Mouse (Mus musculus): Measurements from ENCODE around the gene Lgals3bp.
"Not testable (repeated sequence)": the region's sequence is repeated elsewhere in the genome, so short reads cannot be mapped to it uniquely, and the experiment has no call there.

Gene Lgals3bp

DNA sequence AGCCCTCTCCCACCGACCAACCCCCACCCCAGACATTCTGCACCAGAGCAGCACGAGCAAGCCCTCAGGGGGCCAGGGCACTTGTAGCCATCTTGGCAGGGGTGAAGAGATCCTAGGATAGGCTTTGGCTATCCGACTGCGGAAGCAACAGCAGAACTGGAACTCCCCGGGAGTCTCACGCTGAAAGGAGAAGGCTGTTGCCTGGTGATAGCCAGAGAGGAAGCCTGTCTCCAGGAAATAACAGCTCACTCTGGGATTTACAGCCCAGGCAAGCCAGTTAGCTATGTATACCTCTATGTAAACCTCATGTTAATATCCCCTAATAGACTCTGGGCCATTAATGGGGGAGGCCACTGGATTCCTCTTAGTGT is 1.3 kb downstream of the Lgals3bp start:
- no peak for DNase-seq (ENCODE audit: low spot score)

DNA sequence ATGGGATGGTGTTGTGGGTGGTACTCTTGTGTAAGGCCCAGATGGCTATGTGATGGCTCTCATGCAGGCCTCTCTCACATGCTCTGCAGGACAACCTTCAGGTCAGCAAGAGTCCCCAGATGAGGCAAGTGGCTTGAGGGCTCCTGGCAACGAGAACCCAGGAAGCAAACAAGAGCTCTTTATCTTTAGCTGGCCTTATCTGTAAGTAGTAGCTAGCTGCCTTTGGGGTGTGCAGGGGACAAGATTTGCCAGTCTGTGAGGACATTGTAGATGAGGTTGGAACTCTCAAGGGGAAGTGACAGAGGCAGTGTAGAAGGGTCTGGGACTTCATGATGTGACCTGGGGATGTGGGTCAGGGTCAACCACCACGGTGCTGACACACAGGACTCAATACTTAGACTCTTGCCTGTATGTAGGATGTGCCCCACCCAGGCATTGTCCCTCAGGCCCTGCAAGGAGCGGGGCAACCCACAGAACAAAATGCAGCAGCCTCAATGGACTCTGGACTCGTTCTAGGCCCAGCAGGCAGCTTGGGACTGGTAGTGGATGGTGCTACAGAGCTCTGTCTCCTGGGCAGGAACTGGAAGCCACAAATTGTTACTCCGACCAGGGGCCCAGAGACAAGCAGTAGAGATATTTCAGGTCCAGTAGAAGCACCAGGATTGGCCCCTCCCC is 1.9 kb downstream of the Lgals3bp start:
- DNase-seq (ENCODE audit: low spot score): no peak

DNA sequence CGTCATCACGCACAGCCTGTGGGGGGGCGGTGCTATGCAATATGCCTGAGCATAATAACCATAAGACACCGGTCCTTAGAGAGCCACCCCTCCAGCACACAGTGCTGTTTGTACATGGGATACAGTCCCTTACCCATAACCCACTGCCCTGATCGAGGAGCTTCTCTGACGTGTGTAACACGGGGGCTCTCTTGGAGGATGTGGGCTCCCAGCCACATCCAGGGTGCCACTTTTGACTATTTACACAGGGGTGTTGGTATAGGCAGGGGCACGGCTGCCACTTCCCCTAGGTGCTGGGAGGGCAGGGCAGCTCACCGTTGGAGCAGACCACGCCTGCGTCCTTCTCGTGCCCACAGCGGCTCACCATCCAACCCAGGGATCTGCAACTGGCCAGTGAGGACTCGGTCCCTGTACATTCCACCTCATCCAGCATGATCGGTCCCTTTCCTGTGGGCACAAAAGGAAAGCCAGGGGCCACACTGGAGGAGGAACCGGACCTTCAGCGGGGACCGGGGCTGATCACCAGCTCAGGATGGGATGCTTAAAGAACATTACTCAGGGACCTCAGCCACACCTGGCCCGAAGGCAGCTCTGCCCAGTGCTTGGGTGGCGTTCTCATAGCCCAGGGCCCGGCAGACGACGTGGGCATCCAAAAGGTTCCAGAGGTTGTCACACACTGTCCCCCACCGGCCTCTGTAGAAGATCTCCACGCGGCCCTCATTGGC is 3.9 kb downstream of the Lgals3bp start:
- no peak for DNase-seq (ENCODE audit: low spot score)

DNA sequence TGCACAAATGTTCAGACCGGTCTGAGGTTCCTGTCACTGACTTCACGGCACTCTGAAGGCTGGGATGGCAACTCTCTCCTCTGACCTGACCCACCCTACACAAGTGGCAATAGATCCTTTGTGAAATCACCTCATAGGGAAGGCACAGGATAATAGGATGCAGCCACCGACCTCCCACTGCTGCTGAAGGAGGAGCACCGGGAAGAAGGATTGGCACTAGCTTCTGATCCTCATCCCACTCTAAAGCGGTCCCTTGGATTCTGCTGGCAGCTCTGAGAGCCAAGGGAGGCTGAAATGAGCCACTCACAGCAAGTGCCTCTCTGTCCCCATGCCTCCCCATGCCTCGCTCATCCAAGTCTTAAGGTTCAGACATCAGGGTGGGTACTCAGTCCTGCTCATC is 7.4 kb downstream of the Lgals3bp start:
- no peak for DNase-seq (ENCODE audit: low spot score)

DNA sequence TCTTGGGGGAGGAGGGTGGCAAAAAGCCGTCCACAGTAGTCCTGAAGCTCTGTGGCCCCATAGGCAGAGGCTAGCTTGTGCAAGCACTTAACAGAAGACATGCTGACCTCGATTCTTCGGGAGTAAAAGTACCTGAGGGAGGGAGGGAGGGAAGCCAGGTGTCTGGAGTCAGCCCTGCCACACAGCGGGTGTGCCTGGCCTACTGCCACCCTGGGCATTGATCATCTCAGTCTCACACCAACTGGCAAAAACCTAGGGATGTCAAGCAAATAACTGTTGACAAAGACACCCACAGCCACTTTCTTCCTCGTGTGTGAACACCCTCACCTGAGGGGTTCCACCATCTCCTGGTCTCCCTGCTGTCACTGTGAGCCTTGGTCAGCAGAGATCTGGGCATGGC is 7.9 kb downstream of the Lgals3bp start:
- DNase-seq (ENCODE audit: low spot score): no peak

DNA sequence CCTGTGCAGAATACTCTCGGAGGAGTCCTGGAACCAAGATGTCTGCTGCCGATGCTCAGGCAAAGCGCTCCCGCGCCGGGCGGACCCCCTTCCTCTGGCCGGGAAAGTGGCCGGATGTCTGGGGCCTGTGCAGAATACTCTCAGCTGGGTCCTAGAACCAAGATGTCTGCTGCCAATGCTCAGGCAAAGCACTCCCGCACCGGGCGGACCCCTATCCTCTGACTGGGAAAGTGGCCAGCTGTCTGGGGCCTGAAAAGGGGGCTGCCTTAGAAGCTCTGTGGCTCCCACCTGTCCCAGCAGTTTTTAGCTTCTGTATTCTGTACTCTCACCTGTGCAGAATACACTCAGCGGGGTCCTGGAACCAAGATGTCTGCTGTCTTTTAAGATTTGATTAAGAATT is 14.1 kb downstream of the Lgals3bp start:
- DNase-seq (ENCODE audit: low spot score): not testable (repeated sequence)

DNA sequence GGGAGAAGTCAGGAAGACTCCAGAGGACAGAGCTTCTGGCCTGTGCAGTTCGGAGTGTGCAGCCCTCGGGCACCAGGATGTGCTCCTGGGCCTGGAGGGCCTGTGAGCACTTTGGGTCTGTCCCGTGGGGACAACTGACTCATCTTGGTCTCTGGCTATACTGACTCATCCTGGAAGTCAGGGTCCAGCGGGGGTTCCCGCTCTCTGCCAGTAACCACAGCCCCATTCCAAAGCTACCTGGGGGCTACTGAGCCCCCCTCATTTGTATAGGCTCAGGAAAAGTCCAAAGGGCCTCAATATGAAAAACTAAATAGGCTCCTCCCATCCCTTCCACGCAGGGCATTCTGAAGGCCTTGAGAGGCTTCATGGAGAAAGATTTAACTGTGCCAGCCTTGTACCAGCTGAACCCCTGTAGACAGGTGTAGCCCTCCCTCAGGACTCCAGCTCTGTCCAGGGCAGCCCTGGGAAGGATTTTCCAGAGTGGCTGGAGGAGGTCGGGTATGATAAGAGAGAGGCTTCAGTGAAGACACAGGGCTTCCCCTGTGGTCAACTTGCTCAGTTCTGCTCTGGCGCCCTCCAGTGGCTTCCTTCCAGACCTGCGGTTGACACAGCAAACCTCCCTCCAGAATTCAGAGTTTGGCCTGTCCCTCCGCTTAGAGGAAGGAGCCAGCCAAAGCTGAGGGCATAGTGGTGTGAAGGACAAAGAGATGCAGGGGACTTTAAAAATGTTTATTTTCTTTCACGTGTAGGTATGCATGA is 22.5 kb downstream of the Lgals3bp start:
- peak; percentile 85 for DNase-seq (ENCODE audit: low spot score)

DNA sequence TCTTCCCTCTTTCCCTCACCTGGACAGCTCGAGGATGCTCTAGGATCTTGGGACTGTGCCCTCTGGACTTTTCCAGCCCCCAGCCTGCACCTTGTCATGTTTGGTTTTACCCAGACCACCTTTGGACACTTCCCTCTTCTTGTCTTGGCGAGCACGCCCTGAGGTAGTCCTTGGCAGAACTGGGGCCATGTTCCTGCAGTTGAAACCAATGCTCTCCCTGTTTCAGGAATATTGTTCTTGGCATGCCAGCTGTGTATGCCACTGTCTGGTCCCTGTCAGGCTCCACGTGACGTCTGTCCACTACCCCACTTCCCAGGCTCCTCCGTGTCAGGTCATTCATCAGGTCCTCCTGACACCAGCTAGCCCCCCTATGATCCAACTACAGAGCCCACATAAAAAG is 23.2 kb downstream of the Lgals3bp start:
- no peak for DNase-seq (ENCODE audit: low spot score)

DNA sequence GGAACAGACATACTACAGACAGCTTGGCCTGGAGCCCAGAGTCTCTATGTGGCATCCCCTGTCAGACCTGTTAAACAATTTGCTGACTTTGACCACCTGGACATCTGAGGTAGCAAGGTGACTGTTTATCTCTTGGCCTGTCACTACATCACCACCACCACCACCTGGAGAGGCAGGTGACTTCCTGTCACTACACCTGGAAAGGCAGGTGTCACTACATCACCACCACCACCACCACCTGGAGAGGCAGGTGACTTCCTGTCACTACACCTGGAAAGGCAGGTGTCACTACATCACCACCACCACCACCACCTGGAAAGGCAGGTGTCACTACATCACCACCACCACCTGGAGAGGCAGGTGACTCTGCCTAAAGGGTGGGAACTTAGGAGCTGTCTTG is 25.6 kb downstream of the Lgals3bp start:
- DNase-seq (ENCODE audit: low spot score): not testable (repeated sequence)

DNA sequence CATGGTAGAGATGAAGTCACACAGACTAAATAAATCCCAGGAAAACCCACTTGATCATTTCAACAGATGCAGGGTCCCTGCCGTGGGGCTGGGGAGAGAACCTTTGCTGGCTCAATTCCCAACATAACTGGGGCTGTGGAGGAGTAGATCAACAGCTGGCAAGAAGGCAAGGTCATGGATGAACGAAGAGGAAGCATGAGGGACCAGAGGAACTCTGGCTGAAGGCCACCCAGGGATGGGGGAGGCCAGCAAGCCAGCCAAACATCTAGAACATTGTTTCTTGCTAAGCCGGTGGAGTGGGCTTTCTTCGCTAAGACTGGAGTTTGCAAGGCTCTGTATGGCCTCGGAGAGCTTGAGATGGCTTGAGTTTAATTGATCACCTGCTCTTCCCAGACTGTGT is 26.0 kb downstream of the Lgals3bp start:
- peak; percentile 47 for DNase-seq (ENCODE audit: low spot score)

DNA sequence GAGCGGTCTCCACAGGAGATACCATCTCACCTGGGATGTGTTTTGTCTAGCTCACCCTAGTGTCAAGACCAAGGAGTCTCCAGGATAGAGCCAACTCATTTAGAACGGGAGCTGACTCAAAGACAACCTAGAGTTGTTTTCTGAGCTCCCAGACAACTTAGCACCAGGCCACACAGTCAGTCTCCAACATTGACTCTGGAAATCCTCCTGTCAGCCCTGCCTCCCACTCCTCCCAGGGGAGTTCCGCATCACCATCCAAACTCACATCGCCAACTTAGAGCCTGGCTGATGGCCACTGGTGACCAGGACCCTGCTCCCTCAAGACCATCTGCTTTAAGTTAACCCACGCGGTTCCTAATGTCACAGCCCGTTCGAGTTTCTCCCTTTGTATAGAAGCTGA is 26.4 kb downstream of the Lgals3bp start:
- DNase-seq (ENCODE audit: low spot score): no peak

DNA sequence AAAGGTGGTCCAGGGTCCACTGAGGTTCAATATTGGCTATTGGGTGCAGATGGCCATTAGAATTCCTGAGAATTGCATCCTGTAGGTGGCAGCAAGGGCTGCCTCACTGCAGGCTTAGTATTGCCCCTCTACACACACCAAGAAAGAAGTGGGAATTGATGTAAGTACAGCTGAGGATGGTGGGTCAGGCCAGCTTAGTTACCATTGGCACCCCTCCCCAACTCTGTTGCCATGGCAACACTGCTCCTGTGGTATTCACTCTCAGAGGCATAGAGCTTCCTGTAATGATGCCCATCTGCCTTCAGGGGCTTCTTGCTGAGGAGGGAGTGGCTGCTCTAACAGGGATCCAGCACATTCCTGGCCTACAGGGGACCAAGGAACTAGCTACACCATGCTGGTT is 26.9 kb downstream of the Lgals3bp start:
- no peak for DNase-seq (ENCODE audit: low spot score)

DNA sequence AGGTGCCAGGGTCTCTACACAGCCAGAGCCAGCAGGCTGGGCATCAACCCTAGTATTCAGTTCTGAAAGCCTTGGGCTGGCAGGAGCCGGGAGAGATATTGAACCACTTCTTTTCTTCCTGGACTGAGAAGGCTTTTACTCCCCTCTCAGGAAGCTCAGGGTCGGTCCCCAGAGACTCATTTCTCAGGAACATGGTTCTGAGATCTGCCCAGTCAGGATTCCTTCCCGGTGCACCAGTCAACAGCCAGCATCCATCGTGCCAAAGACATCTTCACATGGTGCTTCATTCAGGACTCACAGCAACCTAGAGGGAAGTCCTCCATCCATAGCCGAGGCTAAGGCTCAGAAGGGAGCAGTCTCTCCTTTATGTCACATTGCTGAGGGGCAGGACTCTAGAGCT is 27.4 kb downstream of the Lgals3bp start:
- DNase-seq (ENCODE audit: low spot score): no peak

DNA sequence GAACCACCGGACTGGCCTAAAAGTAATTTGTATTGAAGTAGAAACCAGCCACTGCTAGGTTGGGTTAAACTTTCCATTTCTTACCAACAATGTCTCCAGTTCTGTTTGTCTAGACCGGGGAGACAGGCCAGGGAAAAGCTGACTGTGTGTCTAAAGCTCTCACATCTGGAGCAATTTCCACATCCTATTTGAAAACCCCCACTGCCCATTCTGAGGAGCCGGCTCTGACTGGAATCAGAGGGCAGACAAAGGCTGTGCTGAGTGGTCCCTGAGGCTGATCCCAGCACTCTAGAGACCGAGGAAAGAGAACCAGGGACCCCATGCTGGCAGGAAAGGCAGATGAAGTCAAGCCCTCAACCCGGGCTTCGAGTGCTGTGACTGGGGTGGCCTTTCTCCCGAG is 29.3 kb downstream of the Lgals3bp start:
- no peak for DNase-seq (ENCODE audit: low spot score)

DNA sequence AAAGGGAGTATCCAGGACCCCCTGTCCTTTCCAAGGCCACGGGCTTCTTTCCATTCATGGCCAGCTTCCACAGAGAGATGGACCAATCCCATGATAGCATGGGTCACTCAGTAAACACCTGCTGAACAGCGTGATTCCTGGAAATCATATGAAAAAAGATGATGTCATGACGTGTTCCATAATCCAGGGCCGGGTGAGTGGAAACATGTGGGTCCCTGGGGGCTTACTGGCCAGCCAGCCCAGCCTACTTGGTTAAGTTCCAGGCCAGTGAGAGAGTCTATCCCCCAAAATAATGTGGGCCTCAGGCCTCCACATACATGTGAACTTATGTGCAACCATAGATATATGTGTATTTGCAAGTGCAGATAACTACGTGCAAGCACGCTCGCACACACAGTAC is 30.0 kb downstream of the Lgals3bp start:
- no peak for DNase-seq (ENCODE audit: low spot score)

DNA sequence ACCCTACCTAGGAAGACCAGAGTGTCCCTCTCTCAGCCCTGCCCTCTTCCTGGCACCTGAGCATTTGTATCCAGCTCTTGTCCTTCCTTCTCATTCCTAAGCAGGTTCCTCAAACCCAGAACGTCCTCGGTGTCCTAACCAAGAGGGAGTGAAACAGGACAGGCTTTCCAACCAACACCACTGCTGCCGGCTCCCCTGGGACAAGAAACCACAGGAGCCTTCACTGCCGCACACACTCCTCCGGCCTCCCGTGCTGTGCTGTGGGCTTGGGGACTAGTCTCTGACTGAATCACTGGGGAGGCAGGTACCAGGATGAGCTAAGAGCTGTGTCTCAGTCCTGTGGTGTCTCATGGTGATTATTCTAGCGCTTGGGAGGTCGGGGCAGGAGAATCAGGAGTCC is 32.2 kb downstream of the Lgals3bp start:
- no peak for DNase-seq (ENCODE audit: low spot score)

DNA sequence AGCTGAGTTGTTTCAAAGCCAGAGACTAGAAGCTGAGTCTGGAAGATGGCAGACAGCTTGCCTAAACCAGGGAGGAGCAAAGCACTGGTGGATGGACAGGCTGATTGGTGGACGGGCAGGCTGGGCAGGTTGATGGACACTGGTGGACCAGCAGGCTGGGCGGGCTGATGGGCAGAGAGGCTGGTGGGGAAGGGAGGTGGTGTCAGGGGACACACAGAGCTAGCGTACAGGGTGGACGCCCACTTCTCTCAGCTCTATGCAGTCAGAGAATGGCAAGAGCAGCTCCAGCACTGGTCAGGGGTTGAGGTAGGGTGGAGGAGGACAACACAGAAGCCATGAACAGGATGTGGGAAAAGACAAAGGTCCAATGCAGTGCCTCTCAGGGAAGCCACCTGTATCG is 32.6 kb downstream of the Lgals3bp start:
- no peak for DNase-seq (ENCODE audit: low spot score)

DNA sequence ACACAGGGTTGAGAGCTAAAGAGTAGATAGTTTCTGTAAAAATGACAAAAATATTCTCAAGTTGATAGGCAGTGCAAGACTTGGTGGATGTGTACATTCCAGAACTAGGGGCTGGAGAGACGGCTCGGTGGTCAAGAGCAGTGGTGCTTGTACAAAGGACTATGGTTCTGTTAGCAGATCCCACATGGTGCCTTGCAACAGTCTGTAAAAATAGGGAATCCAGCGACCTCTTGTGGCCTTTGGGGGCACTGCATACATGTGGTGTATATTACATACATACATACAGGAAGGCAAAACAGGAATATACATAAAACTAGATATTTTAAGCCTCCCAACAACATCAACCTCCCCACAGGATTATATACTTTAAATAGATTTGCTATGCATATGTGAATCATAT is 33.6 kb downstream of the Lgals3bp start:
- no peak for DNase-seq (ENCODE audit: low spot score)

DNA sequence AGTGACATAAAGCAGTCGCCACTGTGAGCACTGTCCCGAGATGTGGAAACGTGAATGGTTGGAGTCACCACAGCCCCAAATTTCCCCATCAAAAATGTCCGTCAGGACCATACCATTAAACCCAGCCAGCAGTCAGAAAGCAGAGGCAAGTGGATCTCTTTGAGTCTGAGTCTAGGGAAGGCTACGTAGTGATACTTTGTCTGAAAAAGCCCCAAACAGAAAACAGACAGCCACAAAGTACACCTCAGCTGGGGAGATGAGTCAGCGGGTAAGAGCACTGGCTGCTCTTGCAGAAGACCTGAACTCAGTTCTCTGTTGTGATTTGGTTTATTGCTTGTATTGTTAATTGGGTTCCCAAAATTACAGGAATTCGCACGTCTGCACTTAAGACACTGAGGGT is 35.3 kb downstream of the Lgals3bp start:
- DNase-seq (ENCODE audit: low spot score): no peak

DNA sequence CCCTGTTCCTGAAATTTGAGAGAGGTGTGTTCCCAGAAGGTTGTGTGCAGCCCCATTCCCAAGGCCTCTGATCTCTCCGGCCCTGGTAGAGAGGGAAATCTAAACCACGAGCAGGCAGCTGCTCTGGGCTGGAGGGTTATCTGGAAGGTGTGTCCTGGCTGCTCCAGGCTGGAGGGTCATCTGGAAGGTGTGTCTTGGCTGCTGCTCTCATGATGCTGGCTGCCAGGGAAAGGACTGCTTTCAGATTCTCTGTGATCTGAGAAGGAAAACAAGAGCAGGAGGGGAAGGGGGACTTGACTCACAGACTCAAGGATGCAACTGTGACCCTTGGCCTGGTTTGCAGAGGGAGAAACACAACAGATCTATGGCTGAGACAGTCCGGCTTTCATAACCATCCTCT is 35.8 kb downstream of the Lgals3bp start:
- no peak for DNase-seq (ENCODE audit: low spot score)

DNA sequence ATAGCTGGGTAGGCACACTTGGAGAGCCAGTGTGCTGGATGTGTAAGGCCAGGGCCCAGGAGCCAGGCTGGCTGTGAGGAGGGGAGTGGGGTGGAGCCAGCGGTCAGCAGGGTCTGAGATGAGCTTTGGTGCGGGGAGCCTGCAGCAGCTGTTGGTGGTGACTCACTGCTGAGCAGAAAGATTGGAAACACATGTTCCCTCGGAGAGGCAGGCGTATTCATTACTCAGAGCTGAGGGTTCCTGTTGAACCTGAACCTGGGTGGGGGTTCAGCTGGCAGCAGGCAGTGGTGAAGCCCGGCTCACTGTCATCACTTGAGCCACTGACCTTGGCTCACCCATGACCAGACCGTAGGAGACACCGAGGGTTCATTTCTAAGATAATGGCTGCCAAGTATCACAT is 36.7 kb downstream of the Lgals3bp start:
- no peak for DNase-seq (ENCODE audit: low spot score)

DNA sequence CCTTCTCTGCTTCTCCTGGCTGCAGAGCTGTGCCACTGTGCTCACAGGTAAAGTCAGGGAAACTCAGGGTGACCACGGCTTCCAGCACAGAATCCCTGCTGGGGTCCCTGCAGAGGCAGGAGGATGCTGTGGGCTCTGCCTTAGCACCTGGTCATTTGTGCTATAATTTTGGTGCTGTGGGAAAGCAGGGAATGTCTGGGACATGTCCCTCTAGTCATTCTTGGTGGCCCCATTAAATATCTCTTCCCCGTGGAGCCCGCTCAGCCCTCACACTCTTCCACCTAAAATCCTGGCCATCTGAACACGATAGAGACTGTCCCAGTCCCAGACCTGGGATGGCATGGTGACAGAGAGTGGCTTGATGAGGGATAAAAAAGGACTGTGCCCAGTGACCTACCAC is 37.9 kb downstream of the Lgals3bp start:
- DNase-seq (ENCODE audit: low spot score): no peak

DNA sequence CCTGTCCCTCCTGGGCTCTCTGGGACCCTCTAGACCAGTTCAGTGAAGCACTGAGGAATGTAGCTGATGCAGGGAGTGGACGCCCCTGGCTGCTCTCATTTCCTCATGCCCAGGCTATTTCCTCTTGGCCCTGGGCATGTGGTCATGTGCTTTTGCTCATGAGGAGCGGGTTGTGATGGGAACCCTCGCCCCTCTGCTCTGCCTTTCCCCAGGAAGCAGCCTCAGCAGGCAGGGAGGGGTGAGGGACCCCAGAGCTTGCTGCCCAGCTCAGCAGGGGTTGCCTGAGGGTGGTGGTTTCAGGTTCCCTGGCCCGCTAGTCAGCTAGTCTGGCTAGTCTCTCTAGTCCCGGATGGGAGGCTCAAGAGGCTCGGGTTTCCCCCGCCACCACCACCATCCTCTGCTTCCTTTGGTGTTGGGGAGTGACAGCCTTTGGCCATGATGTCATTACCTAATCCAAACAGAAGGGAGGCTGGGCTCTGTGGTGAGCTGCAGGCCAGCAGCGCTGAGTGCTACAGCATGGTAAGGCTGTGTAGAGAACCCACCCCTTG is 38.8 kb downstream of the Lgals3bp start:
- DNase-seq (ENCODE audit: low spot score): peak; percentile 41
